Mouse (Mus musculus): ENCODE results near the gene Gm4969. TPM values are rescaled to one million over a fixed set of nuclear protein-coding genes. Genes with fewer than 3 reads are reported as not detected.

Gm4969 gene
- total RNA-seq, 2 experiments from 2014 or later = 0.40 to 0.43 TPM

GRCm38 (mm10) chr7:19069500-19069899 is 48.7 kb downstream of the Gm4969 start:
- no peak for DNase-seq

GRCm38 (mm10) chr7:19068707-19069106 is 49.5 kb downstream of the Gm4969 start:
- DNase-seq = no peak

DNA sequence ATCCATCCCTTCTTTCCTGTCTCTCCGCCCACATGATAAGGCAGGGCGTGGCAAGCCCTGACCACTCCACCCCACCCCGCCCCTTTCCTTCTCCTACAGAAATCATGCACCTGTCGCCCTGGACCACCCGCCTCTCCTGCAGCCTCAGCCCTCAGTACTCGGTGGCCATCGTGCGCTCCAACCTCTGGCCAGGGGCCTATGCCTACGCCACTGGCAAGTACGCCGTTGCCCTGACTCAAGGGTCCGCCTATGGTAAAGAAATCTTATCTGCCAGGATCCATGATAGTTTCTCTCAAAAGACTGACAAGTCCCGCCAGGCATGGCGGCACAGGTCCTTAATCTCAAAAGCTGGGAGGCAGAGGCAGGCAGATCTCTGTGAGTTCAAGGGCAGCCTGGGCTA is 50.2 kb downstream of the Gm4969 start:
- DNase-seq = no peak

GRCm38 (mm10) chr7:19067063-19067462 is 51.1 kb downstream of the Gm4969 start:
- DNase-seq = no peak

DNA sequence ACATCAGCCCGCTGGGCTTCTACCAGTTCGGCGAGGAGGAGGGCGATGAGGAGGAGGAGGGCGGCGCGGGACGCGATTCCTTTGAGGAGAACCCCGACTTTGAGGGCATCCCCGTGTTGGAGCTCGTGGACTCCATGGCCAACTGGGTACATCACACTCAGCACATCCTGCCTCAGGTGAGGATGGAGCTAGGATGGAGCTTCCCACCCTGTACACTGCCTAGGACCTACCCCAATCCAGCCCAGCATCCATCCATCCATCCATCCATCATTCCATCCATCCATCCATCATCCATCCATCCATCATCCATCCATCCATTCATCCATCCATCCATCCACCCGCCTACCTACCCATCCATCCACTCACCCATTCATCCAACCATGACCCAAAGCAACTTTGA is 52.3 kb downstream of the Gm4969 start:
- no peak for DNase-seq

GRCm38 (mm10) chr7:19057405-19057804 is 60.8 kb downstream of the Gm4969 start:
- no peak for DNase-seq

GRCm38 (mm10) chr7:19055108-19055507 is 63.1 kb downstream of the Gm4969 start:
- no peak for DNase-seq

- no peak for DNase-seq
Measured at GRCm38 (mm10) chr7:19054777-19055076, 63.4 kb downstream of the Gm4969 start.

- no peak for DNase-seq
Measured at GRCm38 (mm10) chr7:19054047-19054776, 64.0 kb downstream of the Gm4969 start, which contains the start of gene Rsph6a. Gene Rsph6a (plus strand): TSS chr7:19054690.

GRCm38 (mm10) chr7:19053136-19053532 is 65.0 kb downstream of the Gm4969 start:
- no peak for DNase-seq

- peak; percentile 64 to 65 for DNase-seq
Measured at GRCm38 (mm10) chr7:19052345-19053135, 65.6 kb downstream of the Gm4969 start.

DNA sequence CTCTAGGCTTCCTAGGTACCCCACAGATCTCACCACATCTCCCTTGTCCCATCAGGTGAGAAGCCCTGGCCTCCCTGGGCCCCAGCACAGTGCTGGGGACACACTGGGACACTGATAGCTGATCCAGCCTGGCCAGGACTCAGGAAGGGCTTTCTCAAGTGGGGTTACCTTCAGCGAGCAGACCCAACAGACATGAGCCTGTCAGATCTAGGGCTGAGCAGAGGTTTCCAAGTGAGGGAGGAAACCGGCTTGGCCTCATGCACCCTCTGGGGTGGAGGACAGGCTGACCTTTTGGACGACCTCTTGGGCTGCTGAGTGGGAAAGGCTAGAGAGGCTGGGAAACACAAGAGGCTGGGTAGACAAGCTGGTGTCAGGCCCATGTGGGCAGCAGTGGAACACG is 67.0 kb downstream of the Gm4969 start:
- DNase-seq = no peak

DNA sequence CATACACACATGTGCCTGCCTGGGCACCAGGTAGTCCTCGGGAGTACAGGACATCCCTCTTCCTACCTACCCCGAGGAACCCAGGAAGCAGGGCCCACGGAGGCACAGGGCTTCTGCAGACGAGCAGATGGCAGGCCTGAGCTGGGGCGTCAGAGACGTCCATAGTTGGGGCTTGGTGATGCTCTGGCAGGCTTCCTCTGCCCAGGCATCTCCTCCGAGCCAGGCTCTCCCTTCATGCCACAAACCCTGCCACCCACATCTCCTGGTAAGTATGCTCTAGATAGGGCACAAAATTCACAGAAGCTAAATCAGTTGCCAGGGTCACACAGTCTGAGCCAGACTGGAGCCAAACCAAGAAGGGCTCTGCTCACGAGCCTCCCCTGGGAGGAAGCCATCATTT is 68.0 kb downstream of the Gm4969 start:
- DNase-seq = no peak

- DNase-seq = no peak
Measured at GRCm38 (mm10) chr7:19049252-19049651, 68.9 kb downstream of the Gm4969 start.

Small RNAs within 50 kb of the gene (microRNA-seq; reads per million reads assigned to microRNA genes)
- 3.0 to 5.1 reads per million in 2 experiments for gene Mir3100

Other genes with a start within 250 kb of the Gm4969 start
- gene Pglyrp1, start 247.0 kb downstream of the Gm4969 start, total RNA-seq (2021) = 10 to 100 TPM; 13.6 to 21.1 TPM
- gene Ccdc61, start 208.0 kb downstream of the Gm4969 start, total RNA-seq (2021) = 10 to 100 TPM; 11.3 to 12.5 TPM
- gene Nova2, start 192.5 kb downstream of the Gm4969 start, total RNA-seq (2021) = 10 to 100 TPM; 82.2 to 84.5 TPM
- gene Nanos2, start 131.0 kb downstream of the Gm4969 start, total RNA-seq (2021) = under 1 TPM; 0.33 to 0.87 TPM
- 10 to 100 TPM; 45.0 to 45.9 TPM for gene Mypop, start 127.1 kb downstream of the Gm4969 start, total RNA-seq (2021)
- gene Irf2bp1, start 114.3 kb downstream of the Gm4969 start, total RNA-seq (2021) = 10 to 100 TPM; 52.1 to 53.0 TPM
- gene Foxa3, start 94.8 kb downstream of the Gm4969 start, total RNA-seq (2021) = not detected
- 100 to 1,000 TPM; 111 to 113 TPM for gene Sympk, start 94.0 kb downstream of the Gm4969 start, total RNA-seq (2021)
- gene Rsph6a, start 63.7 kb downstream of the Gm4969 start, total RNA-seq (2021) = under 1 TPM; 0.15 to 0.33 TPM
- 100 to 1,000 TPM; 136 to 143 TPM for gene Dmwd, start 42.1 kb downstream of the Gm4969 start, total RNA-seq (2021)
- 10 to 100 TPM; 36.3 to 48.1 TPM for gene Dmpk, start 34.5 kb downstream of the Gm4969 start, total RNA-seq (2021)
- 1 to 10 TPM; 2.5 to 2.8 TPM for gene Six5, start 23.8 kb downstream of the Gm4969 start, total RNA-seq (2021)
- gene Fbxo46, start 1.5 kb upstream of the Gm4969 start, total RNA-seq (2021) = 10 to 100 TPM; 14.2 to 14.3 TPM
- 10 to 100 TPM; 18.1 to 18.6 TPM for gene Qpctl, start 30.9 kb upstream of the Gm4969 start, total RNA-seq (2021)
- gene Snrpd2, start 31.4 kb upstream of the Gm4969 start, total RNA-seq (2021) = 10 to 100 TPM; 79.1 to 79.2 TPM
- 1 to 10 TPM in 1 of 2 experiments, under 1 TPM in 1; 0.62 to 1.9 TPM for gene Gipr, start 47.8 kb upstream of the Gm4969 start, total RNA-seq (2021)
- 100 to 1,000 TPM; 145 to 149 TPM for gene Eml2, start 58.1 kb upstream of the Gm4969 start, total RNA-seq (2021)
- 1 to 10 TPM; 2.4 to 2.5 TPM for gene Gpr4, start 94.2 kb upstream of the Gm4969 start, total RNA-seq (2021)
- gene Opa3, start 110.0 kb upstream of the Gm4969 start, total RNA-seq (2021) = 10 to 100 TPM; 40.5 to 40.8 TPM
- gene Vasp, start 153.4 kb upstream of the Gm4969 start, total RNA-seq (2021) = 10 to 100 TPM; 15.2 to 21.2 TPM
- gene Ppm1n, start 161.7 kb upstream of the Gm4969 start, total RNA-seq (2021) = under 1 TPM; 0.20 to 0.33 TPM
- gene Rtn2, start 164.3 kb upstream of the Gm4969 start, total RNA-seq (2021) = 10 to 100 TPM; 89.7 to 91.3 TPM
- gene Fosb, start 191.7 kb upstream of the Gm4969 start, total RNA-seq (2021) = 10 to 100 TPM; 12.6 to 18.8 TPM
- 10 to 100 TPM; 44.4 to 53.4 TPM for gene Ercc1, start 226.4 kb upstream of the Gm4969 start, total RNA-seq (2021)
- gene Cd3eap, start 241.1 kb upstream of the Gm4969 start, total RNA-seq (2021) = 10 to 100 TPM; 17.6 to 19.4 TPM
- 1 to 10 TPM; 6.0 to 7.0 TPM for gene Ppp1r13l, start 241.4 kb upstream of the Gm4969 start, total RNA-seq (2021)